Mouse (Mus musculus) hindbrain, embryonic 11.5 days (tissue): ENCODE data around the gene Lysmd1. TPM values are rescaled to one million over a fixed set of nuclear protein-coding genes. Genes with fewer than 3 reads are reported as not detected.
"Not testable (repeated sequence)": the region's sequence is repeated elsewhere in the genome, so short reads cannot be mapped to it uniquely, and the experiment has no call there.

Source experiments
- ATAC-seq: fragments of 200-750 bp; cut with Nextera tagmentation; 2 replicates; pipeline ENCODE4 v1.8.0; 2017; ENCODE audit warnings: mild to moderate bottlenecking, moderate TSS enrichment, moderate library complexity; ENCODE audit not compliant: low FRiP score
- DNase-seq: peaks from one replicate; pipeline ENCODE4 v3.0.0-alpha.2; 2015; ENCODE audit warnings: low spot score
- H3K27ac ChIP-seq: fragments of 300-500 bp; sonication (generic); 2 replicates; pipeline ENCODE4 v1.5.1; 2014; ENCODE audit warnings: mild to moderate bottlenecking, low read depth, low read length
- H3K27me3 ChIP-seq: fragments of 300-500 bp; sonication (generic); 2 replicates; pipeline ENCODE4 v1.6.1; 2014; ENCODE audit warnings: mild to moderate bottlenecking, low read length, moderate library complexity, mixed read lengths; ENCODE audit not compliant: control insufficient read depth, insufficient read depth
- H3K36me3 ChIP-seq: fragments of 300-500 bp; sonication (generic); 2 replicates; pipeline ENCODE4 v1.6.1; 2014; ENCODE audit warnings: mild to moderate bottlenecking, low read length, moderate library complexity, mixed read lengths; ENCODE audit not compliant: control insufficient read depth, insufficient read depth
- H3K4me1 ChIP-seq: fragments of 300-500 bp; sonication (generic); replicated peaks from 2 replicates; pipeline ENCODE4 v1.6.1; 2014; ENCODE audit warnings: low read length, mixed read lengths; ENCODE audit not compliant: control insufficient read depth, insufficient read depth
- H3K4me2 ChIP-seq: fragments of 300-500 bp; sonication (generic); replicated peaks from 2 replicates; pipeline ENCODE4 v1.6.1; 2014; ENCODE audit warnings: mild to moderate bottlenecking, low read depth, low read length
- H3K4me3 ChIP-seq: fragments of 300-500 bp; sonication (generic); 2 replicates; pipeline ENCODE4 v1.5.1; 2014; ENCODE audit warnings: low read depth, low read length
- H3K9ac ChIP-seq: fragments of 300-500 bp; sonication (generic); 2 replicates; pipeline ENCODE4 v1.6.1; 2014; ENCODE audit warnings: low read depth, low read length
- H3K9me3 ChIP-seq: fragments of 300-500 bp; sonication (generic); 2 replicates; pipeline ENCODE4 v1.6.1; 2016; ENCODE audit warnings: low read length; ENCODE audit not compliant: control insufficient read depth
- WGBS: fragments of 180-500 bp; shearing (Covaris S2); extraction: QIAGEN DNeasy Blood & Tissue Kit; methylation state at CpG from one replicate; pipeline ENCODE4 v1.1.7; 2014; 5-methylcytosine and 5-hydroxymethylcytosine counted together
- polyA plus RNA-seq: library from polyadenylated mRNA; unstranded; fragments of >200 nt; fragmentation: Nextera tagmentation; extraction: Ambion mirVana; gene quantifications from 2 replicates; pipeline ENCODE4 v1.2.1, GENCODE M21; 2014

Lysmd1 gene
- polyA plus RNA-seq: 12.5 and 19.3 TPM in 2 replicates

- H3K27ac ChIP-seq: no peak within 1 kb of the TSS; the same call in 1 of the 2 replicates
- peak within 1 kb of the TSS; percentile 62 for H3K4me3 ChIP-seq
- ATAC-seq (peak; percentile 93), DNase-seq (peak; percentile 92)
- under 1% methylated on average over 20 of the region's 20 CpGs for WGBS
- peak within 1 kb of the TSS; percentile 74 for H3K4me2 ChIP-seq
- H3K9ac ChIP-seq: peak within 1 kb of the TSS; percentile 67
- H3K4me1 ChIP-seq: no peaks in the 10 kb centered on the region; the same call in 1 of the 2 replicates
- H3K9me3 ChIP-seq: no peaks in the 10 kb centered on the region
- no peaks in the 10 kb centered on the region for H3K27me3 ChIP-seq
- H3K36me3 ChIP-seq: no peaks in the 10 kb centered on the region
These were observed at the start of gene Lysmd1, which contains the start of gene Scnm1 for GRCm38 (mm10) chr3:95133680-95134101. Lysmd1 (plus strand) TSS chr3:95134088. Scnm1 (minus strand) TSS chr3:95134011.

- Histone ChIP-seq H3K27ac (no peak overlapping the region), H3K4me2 (no peak overlapping the region), H3K27me3 (no peaks in the 10 kb centered on the region), H3K9me3 (no peaks in the 10 kb centered on the region), H3K4me1 (no peaks in the 10 kb centered on the region), H3K4me3 (no peak overlapping the region), H3K36me3 (no peaks in the 10 kb centered on the region), H3K9ac (no peak overlapping the region)
- DNase-seq (no peak), ATAC-seq (no peak)
- whole genome bisulfite sequencing: 100% methylated on average over 1 of the region's 1 CpGs
These were observed 45.8 kb upstream of the Lysmd1 start for GRCm38 (mm10) chr3:95088071-95088470.

GRCm38 (mm10) chr3:95100854-95101253 lies 33.0 kb upstream of the Lysmd1 start:
- no peak overlapping the region for H3K9ac ChIP-seq
- H3K4me2 ChIP-seq: no peak overlapping the region
- H3K27ac ChIP-seq: no peak overlapping the region
- H3K4me1 ChIP-seq: no peaks in the 10 kb centered on the region
- DNase-seq (no peak), ATAC-seq (no peak)
- no peak overlapping the region for H3K4me3 ChIP-seq
- no peaks in the 10 kb centered on the region for H3K27me3 ChIP-seq
- H3K9me3 ChIP-seq: no peaks in the 10 kb centered on the region
- WGBS: 61% methylated on average over 2 of the region's 2 CpGs
- H3K36me3 ChIP-seq: no peaks in the 10 kb centered on the region

GRCm38 (mm10) chr3:95105121-95105520 lies 28.8 kb upstream of the Lysmd1 start:
- H3K27ac ChIP-seq: no peak overlapping the region
- ATAC-seq (no peak), DNase-seq (no peak)
- no peak overlapping the region for H3K9ac ChIP-seq
- H3K9me3 ChIP-seq: no peaks in the 10 kb centered on the region
- WGBS: 83% methylated on average over 4 of the region's 4 CpGs
- peak overlapping the region; percentile 94; the same call in 1 of the 2 replicates for H3K4me3 ChIP-seq
- H3K4me1 ChIP-seq: no peaks in the 10 kb centered on the region
- H3K27me3 ChIP-seq: no peaks in the 10 kb centered on the region
- H3K4me2 ChIP-seq: peak overlapping the region; percentile 46
- no peaks in the 10 kb centered on the region for H3K36me3 ChIP-seq

GRCm38 (mm10) chr3:95105586-95106337 lies 28.1 kb upstream of the Lysmd1 start:
- peak overlapping the region; percentile 76 for H3K27ac ChIP-seq
- DNase-seq (no peak), ATAC-seq (no peak)
- under 1% methylated on average over 16 of the region's 16 CpGs for WGBS
- H3K4me3 ChIP-seq: peak overlapping the region; percentile 94
- H3K36me3 ChIP-seq: no peaks in the 10 kb centered on the region
- H3K4me1 ChIP-seq: no peaks in the 10 kb centered on the region
- H3K27me3 ChIP-seq: no peaks in the 10 kb centered on the region
- H3K4me2 ChIP-seq: peak overlapping the region; percentile 46
- peak overlapping the region; percentile 84 for H3K9ac ChIP-seq
- H3K9me3 ChIP-seq: no peaks in the 10 kb centered on the region

GRCm38 (mm10) chr3:95106338-95107117 lies 27.4 kb upstream of the Lysmd1 start, which contains the start of gene Pip5k1a:
Pip5k1a (minus strand) TSS chr3:95106930.
- ATAC-seq (peak; percentile 91), DNase-seq (peak; percentile 97)
- Histone ChIP-seq H3K36me3 (no peaks in the 10 kb centered on the region), H3K27ac (peak within 1 kb of the TSS; percentile 76), H3K27me3 (no peaks in the 10 kb centered on the region), H3K9me3 (no peaks in the 10 kb centered on the region), H3K4me3 (peak within 1 kb of the TSS; percentile 94), H3K9ac (peak within 1 kb of the TSS; percentile 84), H3K4me2 (peak within 1 kb of the TSS; percentile 51), H3K4me1 (no peaks in the 10 kb centered on the region)
- WGBS: under 1% methylated on average over 51 of the region's 51 CpGs

GRCm38 (mm10) chr3:95107308-95107707 lies 26.6 kb upstream of the Lysmd1 start:
- H3K4me2 ChIP-seq: peak overlapping the region; percentile 51
- H3K4me1 ChIP-seq, DNase-seq, ATAC-seq, H3K9me3 ChIP-seq, H3K27me3 ChIP-seq, H3K27ac ChIP-seq, H3K36me3 ChIP-seq, H3K4me3 ChIP-seq, H3K9ac ChIP-seq: not testable (repeated sequence)

- Histone ChIP-seq H3K4me1 (no peaks in the 10 kb centered on the region; the same call in 1 of the 2 replicates), H3K4me3 (no peak overlapping the region), H3K27ac (no peak overlapping the region), H3K9me3 (no peaks in the 10 kb centered on the region), H3K27me3 (no peaks in the 10 kb centered on the region), H3K4me2 (no peak overlapping the region), H3K9ac (no peak overlapping the region), H3K36me3 (no peaks in the 10 kb centered on the region)
- ATAC-seq (no peak), DNase-seq (no peak)
- WGBS: 75% methylated on average over 2 of the region's 2 CpGs
These were observed 26.0 kb upstream of the Lysmd1 start for GRCm38 (mm10) chr3:95107898-95108297.
